18 mouse cellular contexts compared by ENCODE assay signal in the genomic region with DNA sequence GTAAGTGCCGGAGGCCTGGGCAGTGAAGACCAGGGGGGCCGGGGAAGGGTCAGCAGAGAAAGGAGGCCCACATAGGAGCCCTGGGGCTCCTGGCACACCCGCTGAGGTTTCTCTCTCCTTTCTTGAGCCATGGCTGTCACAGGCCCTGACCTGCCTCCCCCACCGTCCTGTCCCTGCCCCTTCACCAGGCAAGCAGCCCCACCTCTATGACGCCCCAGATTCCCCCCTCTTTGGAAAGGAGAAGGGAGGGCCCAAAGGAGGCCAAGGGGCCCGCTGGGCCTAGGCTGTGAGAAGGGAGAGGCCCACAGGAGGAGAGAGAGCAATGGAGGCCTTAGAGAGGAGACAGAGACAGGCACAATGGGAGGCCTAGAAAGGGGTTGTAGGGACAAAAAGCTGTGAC. TPM values are rescaled to one million over a fixed set of nuclear protein-coding genes. Genes with fewer than 3 reads are reported as not detected.
DNase-seq lines count a peak whose midpoint lies in the region; ATAC-seq and TF ChIP-seq lines count a peak whose summit lies in the region.
"Had no signal": no experiment of that assay in that cellular context is flagged by ENCODE, and none has a peak within 500 bp of the region (broad histone marks: within the 10 kb centered on the region; RNA-seq: fewer than 3 reads in every experiment).

No protein-coding gene starts in this region.

- TF ChIP-seq CTCF in midbrain, postnatal 0 days (IDR thresholded peaks at IDR 0.05) = no peak
- no peak for TF ChIP-seq CTCF in stomach, postnatal 0 days (IDR thresholded peaks at IDR 0.05; ENCODE audit: low read depth)

- no peak overlapping the region for H3K4me3 ChIP-seq in heart, embryonic 10.5 days
- H3K4me3 ChIP-seq in midbrain, embryonic 10.5 days = no peak overlapping the region
- no peak overlapping the region for H3K4me3 ChIP-seq in midbrain, postnatal 0 days (ENCODE audit: low read depth, low read length)
- peak overlapping the region; percentile 4; the same call in 1 of the 2 replicates for H3K4me3 ChIP-seq in stomach, postnatal 0 days (ENCODE audit: low read depth, low read length)

- H3K36me3 ChIP-seq in heart, embryonic 10.5 days = no peaks in the 10 kb centered on the region
- no peaks in the 10 kb centered on the region for H3K36me3 ChIP-seq in midbrain, embryonic 10.5 days
- no peaks in the 10 kb centered on the region for H3K36me3 ChIP-seq in midbrain, postnatal 0 days (ENCODE audit: insufficient read depth, low read length)
- H3K36me3 ChIP-seq in stomach, postnatal 0 days (ENCODE audit: control insufficient read depth, insufficient read depth, low read length) = no peaks in the 10 kb centered on the region

- H3K27me3 ChIP-seq in heart, embryonic 10.5 days (ENCODE audit: insufficient read depth, poor library complexity, severe bottlenecking) = no peaks in the 10 kb centered on the region
- H3K27me3 ChIP-seq in midbrain, embryonic 10.5 days (ENCODE audit: low read depth, poor library complexity, severe bottlenecking) = no peaks in the 10 kb centered on the region
- no peaks in the 10 kb centered on the region for H3K27me3 ChIP-seq in midbrain, postnatal 0 days (ENCODE audit: insufficient read depth, low read length)
- no peaks in the 10 kb centered on the region for H3K27me3 ChIP-seq in stomach, postnatal 0 days (ENCODE audit: control insufficient read depth, insufficient read depth, low read length)

- no peak for TF ChIP-seq EP300 in stomach, postnatal 0 days (optimal IDR thresholded peaks at IDR 0.05)

- peaks cover 4% of the 10 kb centered on the region; the same call in 1 of the 2 replicates for H3K4me1 ChIP-seq in heart, embryonic 10.5 days
- H3K4me1 ChIP-seq in midbrain, embryonic 10.5 days = peaks cover 17% of the 10 kb centered on the region
- H3K4me1 ChIP-seq in midbrain, postnatal 0 days (ENCODE audit: insufficient read depth, low read length) = no peaks in the 10 kb centered on the region
- H3K4me1 ChIP-seq in stomach, postnatal 0 days (replicated peaks; ENCODE audit: control insufficient read depth, insufficient read depth) = no peaks in the 10 kb centered on the region

- WGBS in heart, embryonic 10.5 days = 54% methylated on average over 6 of the region's 6 CpGs
- 40% methylated on average over 6 of the region's 6 CpGs for WGBS in midbrain, embryonic 10.5 days
- WGBS in midbrain, postnatal 0 days = 38% methylated on average over 6 of the region's 6 CpGs
- 50% methylated on average over 6 of the region's 6 CpGs for WGBS in stomach, postnatal 0 days

- H3K27ac ChIP-seq in heart, embryonic 10.5 days = no peak overlapping the region; the same call in 1 of the 2 replicates
- H3K27ac ChIP-seq in midbrain, embryonic 10.5 days (replicated peaks) = peak overlapping the region; percentile 85
- no peak overlapping the region for H3K27ac ChIP-seq in midbrain, postnatal 0 days (ENCODE audit: low read depth, low read length)
- peak overlapping the region; percentile 83 for H3K27ac ChIP-seq in stomach, postnatal 0 days (replicated peaks)

- DNase-seq in heart, adult 11 months = peak; percentile 76
- no peak for DNase-seq in heart, embryonic 10.5 days (ENCODE audit: low spot score)
- peak; percentile 12 for DNase-seq in midbrain, embryonic 10.5 days (ENCODE audit: low spot score)
- DNase-seq in midbrain, postnatal 0 days (ENCODE audit: low spot score) = no peak
- DNase-seq in urinary bladder, postnatal 4 days (ENCODE audit: low spot score in 2 of 2) = peak; percentile 12 to 58
- DNase-seq in urinary bladder, adult 18-20 months (ENCODE audit: low spot score in 2 of 2) = no peak
- DNase-seq in stomach, postnatal 0 days (ENCODE audit: low spot score) = peak; percentile 13
- DNase-seq in layer of hippocampus, postnatal 25 days (ENCODE audit: extremely low spot score in 1 of 2, low spot score in 1 of 2) = no peak
- DNase-seq: adrenal gland, adult 8-10 months; cerebellum, adult 2 months; heart, adult 18-20 months had no signal

- no peak overlapping the region for H3K9ac ChIP-seq in midbrain, postnatal 0 days (replicated peaks; ENCODE audit: low read length, poor library complexity, severe bottlenecking)
- H3K9ac ChIP-seq in stomach, postnatal 0 days (ENCODE audit: low read length) = peak overlapping the region; percentile 45; the same call in 1 of the 2 replicates

- H3K9me3 ChIP-seq in heart, embryonic 10.5 days = no peaks in the 10 kb centered on the region
- no peaks in the 10 kb centered on the region for H3K9me3 ChIP-seq in midbrain, embryonic 10.5 days (replicated peaks)
- H3K9me3 ChIP-seq in midbrain, postnatal 0 days (ENCODE audit: low read length) = no peaks in the 10 kb centered on the region
- H3K9me3 ChIP-seq in stomach, postnatal 0 days (ENCODE audit: control insufficient read depth, low read length) = no peaks in the 10 kb centered on the region

- H3K4me2 ChIP-seq in midbrain, postnatal 0 days (ENCODE audit: low read depth, low read length, poor library complexity, severe bottlenecking) = no peak overlapping the region
- H3K4me2 ChIP-seq in stomach, postnatal 0 days (replicated peaks; ENCODE audit: low read depth) = 0 out of 2 replicates have a peak overlapping the region, but pooled peaks have one; percentile 14
- H3K4me2 ChIP-seq: liver, embryonic 11.5 days had no signal

- no peak for ATAC-seq in midbrain, postnatal 0 days (ENCODE audit: low FRiP score)
- ATAC-seq in stomach, postnatal 0 days (ENCODE audit: low FRiP score, low TSS enrichment) = 0 out of 2 replicates have a peak, but pooled peaks have one; percentile 45
- ATAC-seq: lung, postnatal 0 days had no signal

RNA-seq across cellular contexts. Expression of gene Klk11, which starts 0.4 kb away (rescaled TPM):
- polyA plus RNA-seq in heart, embryonic 10.5 days (2016; fragmentation: Nextera tagmentation; extraction: Ambion mirVana) = not detected in 2 replicates
- polyA plus RNA-seq in midbrain, embryonic 10.5 days (2016; fragmentation: Nextera tagmentation; extraction: Ambion mirVana) = not detected in 2 replicates
- total RNA-seq in midbrain, postnatal 0 days (2014; rRNA removed) = 0.19 TPM in 1 of 2 replicates, not detected in the other
- not detected in 2 replicates for polyA plus RNA-seq in midbrain, postnatal 0 days (2015; fragmentation: Nextera tagmentation; extraction: Ambion mirVana)
- 52.3 and 54.6 TPM in 2 replicates for polyA plus RNA-seq in stomach, postnatal 0 days (2015; fragmentation: Nextera tagmentation; extraction: Ambion mirVana)
- total RNA-seq in layer of hippocampus, postnatal 25 days (2021) = not detected
- total RNA-seq: left cerebral cortex, adult 8-10 months; neutrophil, adult 5-6 weeks had no signal
- polyA plus RNA-seq: cerebellum, adult 2 months; cortical plate, adult 2 months; heart, postnatal 0 days; intestine, embryonic 14.5 days; liver, embryonic 11.5 days had no signal

RNA-seq across cellular contexts. Expression of gene Klk10, which starts 6.0 kb away (rescaled TPM):
- 0.20 and 0.28 TPM in 2 replicates for polyA plus RNA-seq in heart, embryonic 10.5 days (2016; fragmentation: Nextera tagmentation; extraction: Ambion mirVana)
- 0.19 and 0.36 TPM in 2 replicates for polyA plus RNA-seq in midbrain, embryonic 10.5 days (2016; fragmentation: Nextera tagmentation; extraction: Ambion mirVana)
- total RNA-seq in midbrain, postnatal 0 days (2014; rRNA removed) = 0.66 TPM in 1 of 2 replicates, not detected in the other
- polyA plus RNA-seq in midbrain, postnatal 0 days (2015; fragmentation: Nextera tagmentation; extraction: Ambion mirVana) = 0.28 TPM in 1 of 2 replicates, not detected in the other
- polyA plus RNA-seq in stomach, postnatal 0 days (2015; fragmentation: Nextera tagmentation; extraction: Ambion mirVana) = 313 and 335 TPM in 2 replicates
- 1 to 10 TPM in 1 of 2 experiments, under 1 TPM in 1; 0.39 to 1.4 TPM for total RNA-seq in layer of hippocampus, postnatal 25 days (2021)
- total RNA-seq: left cerebral cortex, adult 8-10 months had no signal
- polyA plus RNA-seq: liver, embryonic 11.5 days had no signal

RNA-seq across cellular contexts. Expression of gene Klk12, which starts 6.1 kb away (rescaled TPM):
- polyA plus RNA-seq in heart, embryonic 10.5 days (2016; fragmentation: Nextera tagmentation; extraction: Ambion mirVana) = not detected in 2 replicates
- not detected in 2 replicates for polyA plus RNA-seq in midbrain, embryonic 10.5 days (2016; fragmentation: Nextera tagmentation; extraction: Ambion mirVana)
- not detected in 2 replicates for total RNA-seq in midbrain, postnatal 0 days (2014; rRNA removed)
- not detected in 2 replicates for polyA plus RNA-seq in midbrain, postnatal 0 days (2015; fragmentation: Nextera tagmentation; extraction: Ambion mirVana)
- polyA plus RNA-seq in stomach, postnatal 0 days (2015; fragmentation: Nextera tagmentation; extraction: Ambion mirVana) = 34.9 and 36.2 TPM in 2 replicates
- not detected for total RNA-seq in layer of hippocampus, postnatal 25 days (2021)
- total RNA-seq: adrenal gland, adult 8-10 months; heart, adult 18-20 months; left cerebral cortex, adult 8-10 months; neutrophil, adult 5-6 weeks had no signal
- polyA plus RNA-seq: cerebellum, adult 2 months; cortical plate, adult 2 months; heart, postnatal 0 days; intestine, embryonic 14.5 days; liver, embryonic 11.5 days; lung, postnatal 0 days had no signal

RNA-seq across cellular contexts. Expression of gene Klk9, which starts 16.9 kb away (rescaled TPM):
- polyA plus RNA-seq in heart, embryonic 10.5 days (2016; fragmentation: Nextera tagmentation; extraction: Ambion mirVana) = not detected in 2 replicates
- not detected in 2 replicates for polyA plus RNA-seq in midbrain, embryonic 10.5 days (2016; fragmentation: Nextera tagmentation; extraction: Ambion mirVana)
- not detected in 2 replicates for total RNA-seq in midbrain, postnatal 0 days (2014; rRNA removed)
- 0.15 TPM in 1 of 2 replicates, not detected in the other for polyA plus RNA-seq in midbrain, postnatal 0 days (2015; fragmentation: Nextera tagmentation; extraction: Ambion mirVana)
- 101 and 118 TPM in 2 replicates for polyA plus RNA-seq in stomach, postnatal 0 days (2015; fragmentation: Nextera tagmentation; extraction: Ambion mirVana)
- total RNA-seq in layer of hippocampus, postnatal 25 days (2021) = under 1 TPM in 1 of 2 experiments, not detected in 1; 0.23 TPM
- total RNA-seq: adrenal gland, adult 8-10 months; heart, adult 18-20 months; left cerebral cortex, adult 8-10 months; neutrophil, adult 5-6 weeks had no signal
- polyA plus RNA-seq: cortical plate, adult 2 months; heart, postnatal 0 days; intestine, embryonic 14.5 days; liver, embryonic 11.5 days had no signal

RNA-seq across cellular contexts. Expression of gene Klk8, which starts 22.6 kb away (rescaled TPM):
- 25.2 and 28.5 TPM in 2 replicates for polyA plus RNA-seq in heart, embryonic 10.5 days (2016; fragmentation: Nextera tagmentation; extraction: Ambion mirVana)
- polyA plus RNA-seq in midbrain, embryonic 10.5 days (2016; fragmentation: Nextera tagmentation; extraction: Ambion mirVana) = 9.5 and 10.0 TPM in 2 replicates
- 6.7 and 9.5 TPM in 2 replicates for total RNA-seq in midbrain, postnatal 0 days (2014; rRNA removed)
- 7.4 and 12.0 TPM in 2 replicates for polyA plus RNA-seq in midbrain, postnatal 0 days (2015; fragmentation: Nextera tagmentation; extraction: Ambion mirVana)
- polyA plus RNA-seq in stomach, postnatal 0 days (2015; fragmentation: Nextera tagmentation; extraction: Ambion mirVana) = 139 and 155 TPM in 2 replicates
- 10 to 100 TPM; 25.8 to 26.0 TPM for total RNA-seq in layer of hippocampus, postnatal 25 days (2021)

Comparison
In these comparisons a context has a peak if more than half of its experiments do, and no peak if none do; other contexts are left out.
1. DNase-seq: peak in heart, adult 11 months (single experiment), midbrain, embryonic 10.5 days (single experiment), urinary bladder, postnatal 4 days (2 of 2) and stomach, postnatal 0 days (single experiment); none in heart, embryonic 10.5 days (single experiment), midbrain, postnatal 0 days (single experiment), urinary bladder, adult 18-20 months (0 of 2) and layer of hippocampus, postnatal 25 days (0 of 2).
2. H3K27ac ChIP-seq: peak in midbrain, embryonic 10.5 days (single experiment) and stomach, postnatal 0 days (single experiment); none in heart, embryonic 10.5 days (single experiment) and midbrain, postnatal 0 days (single experiment).
3. RNA of gene Klk11, which starts 0.4 kb away (polyA plus RNA-seq): 52.3 to 54.6 TPM in stomach, postnatal 0 days; not detected in midbrain, postnatal 0 days, not detected in heart, embryonic 10.5 days and not detected in midbrain, embryonic 10.5 days; every median in the first group is over 10 times any median in the second.
4. RNA of gene Klk10, which starts 6.0 kb away (polyA plus RNA-seq): 313 to 335 TPM in stomach, postnatal 0 days; 0.19 to 0.36 TPM in midbrain, embryonic 10.5 days, 0.20 to 0.28 TPM in heart, embryonic 10.5 days and 0.28 TPM in midbrain, postnatal 0 days; every median in the first group is over 100 times any median in the second.
5. RNA of gene Klk12, which starts 6.1 kb away (polyA plus RNA-seq): 34.9 to 36.2 TPM in stomach, postnatal 0 days; not detected in midbrain, postnatal 0 days, not detected in heart, embryonic 10.5 days and not detected in midbrain, embryonic 10.5 days; every median in the first group is over 10 times any median in the second.